Mouse (Mus musculus) forebrain, embryonic 13.5 days (tissue): ENCODE results near the gene Col15a1. TPM values are rescaled to one million over a fixed set of nuclear protein-coding genes. Genes with fewer than 3 reads are reported as not detected.

Experiments used
- polyA plus RNA-seq: library from polyadenylated mRNA; unstranded; fragments of >200 nt; fragmentation: Nextera tagmentation; extraction: Ambion mirVana; gene quantifications from 2 replicates; pipeline ENCODE4 v1.2.1, GENCODE M21; 2015

The Col15a1 gene
- polyA plus RNA-seq, 1 experiment from 2014 or later = 2.4 TPM

Other genes starting within 250 kb of the Col15a1 start
- gene Gabbr2, start 216.3 kb upstream of the Col15a1 start, polyA plus RNA-seq = 0.88 and 1.5 TPM in 2 replicates
- gene Anks6, start 150.7 kb upstream of the Col15a1 start, polyA plus RNA-seq = 2.6 and 2.7 TPM in 2 replicates
- 1.2 and 1.7 TPM in 2 replicates for gene Galnt12, start 116.3 kb upstream of the Col15a1 start, polyA plus RNA-seq
- 45.6 and 52.5 TPM in 2 replicates for gene Tgfbr1, start 145.1 kb downstream of the Col15a1 start, polyA plus RNA-seq